Mouse (Mus musculus) liver, embryonic 14.5 days (tissue): Measurements from ENCODE around the gene Lhx2. TPM values are rescaled to one million over a fixed set of nuclear protein-coding genes. Genes with fewer than 3 reads are reported as not detected.
A peak's percentile ranks its signal among the peaks of the same experiment; 100 is the strongest.

Experiments used
- ATAC-seq: fragments of 200-750 bp; cut with Nextera tagmentation; 2 replicates; pipeline ENCODE4 v1.8.0; 2017; ENCODE audit warnings: moderate number of reproducible peaks, mild to moderate bottlenecking, moderate library complexity; ENCODE audit not compliant: insufficient read depth
- DNase-seq, 3 experiments: peaks; one replicate each; pipeline ENCODE4 v3.0.0-alpha.2; 2012 to 2013; ENCODE audit warnings: low read depth in 3 of 3, low spot score in 3 of 3
- H3K27ac ChIP-seq: fragments of 300-500 bp; sonication (generic); 2 replicates; pipeline ENCODE4 v1.5.1; 2014; ENCODE audit warnings: moderate library complexity, mild to moderate bottlenecking, control low read depth, inconsistent platforms
- H3K27me3 ChIP-seq: fragments of 300-500 bp; sonication (generic); 2 replicates; pipeline ENCODE4 v1.6.1; 2014; ENCODE audit warnings: mild to moderate bottlenecking, low read length, moderate library complexity; ENCODE audit not compliant: control insufficient read depth, insufficient read depth
- H3K36me3 ChIP-seq: fragments of 300-500 bp; sonication (generic); replicated peaks from 2 replicates; pipeline ENCODE4 v1.6.1; 2014; ENCODE audit warnings: low read depth; ENCODE audit not compliant: control insufficient read depth, insufficient read depth
- H3K4me1 ChIP-seq, 2 experiments: fragments of 200-500 bp in 1 of 2; fragments of 300-500 bp in 1 of 2; sonication (generic) in 1 of 2; replicated peaks; 2 replicates each; pipeline ENCODE4 v1.6.1; 2012 to 2014; ENCODE audit warnings: antibody characterized with exemption in 1 of 2, inconsistent platforms in 1 of 2, low read length in 1 of 2; ENCODE audit not compliant: control insufficient read depth in 2 of 2, insufficient read depth in 2 of 2
- H3K4me2 ChIP-seq: fragments of 300-500 bp; sonication (generic); 2 replicates; pipeline ENCODE4 v1.6.1; 2014; ENCODE audit warnings: low read depth, mild to moderate bottlenecking, control low read depth, moderate library complexity
- H3K4me3 ChIP-seq, 2 experiments: fragments of 200-500 bp in 1 of 2; fragments of 300-500 bp in 1 of 2; sonication (generic) in 1 of 2; 2 replicates each; pipeline ENCODE4 v1.5.1; 2012 to 2014; ENCODE audit warnings: low read depth in 2 of 2, low read length in 2 of 2, mild to moderate bottlenecking in 2 of 2, control low read depth in 1 of 2, inconsistent platforms in 1 of 2, moderate library complexity in 1 of 2; ENCODE audit not compliant: insufficient read depth in 1 of 2
- H3K9ac ChIP-seq: fragments of 300-500 bp; sonication (generic); replicated peaks from 2 replicates; pipeline ENCODE4 v1.6.1; 2014; ENCODE audit warnings: mild to moderate bottlenecking, control low read depth, moderate library complexity
- H3K9me3 ChIP-seq: fragments of 300-500 bp; sonication (generic); 2 replicates; pipeline ENCODE4 v1.6.1; 2016; ENCODE audit warnings: low read length, mixed read lengths; ENCODE audit not compliant: control insufficient read depth
- CTCF ChIP-seq: IDR thresholded peaks from 2 replicates; pipeline ENCODE4 v1.5.1; 2016; ENCODE audit warnings: antibody characterized with exemption, low read depth, control low read depth
- EP300 ChIP-seq: IDR thresholded peaks from 2 replicates; pipeline ENCODE4 v1.6.1; 2016; ENCODE audit warnings: antibody characterized with exemption, low read depth
- WGBS: fragments of 180-500 bp; shearing (Covaris S2); extraction: QIAGEN DNeasy Blood & Tissue Kit; methylation state at CpG from one replicate; pipeline ENCODE4 v1.1.7; 2014; ENCODE audit not compliant: insufficient replicate concordance; 5-methylcytosine and 5-hydroxymethylcytosine counted together
- polyA plus RNA-seq, 2 experiments: library from polyadenylated mRNA; depleted of rRNA in 1 of 2; stranded (reverse) in 1 of 2; unstranded in 1 of 2; fragments of >200 nt; fragmentation: Nextera tagmentation in 1 of 2; extraction: Ambion mirVana in 1 of 2; gene quantifications; 2 replicates each; pipeline versions ENCODE4 v1.2.1 to v1.2.3; 2012 to 2014

Lhx2 gene
- polyA plus RNA-seq, 2 experiments: 1.4 to 3.0 TPM

DNA sequence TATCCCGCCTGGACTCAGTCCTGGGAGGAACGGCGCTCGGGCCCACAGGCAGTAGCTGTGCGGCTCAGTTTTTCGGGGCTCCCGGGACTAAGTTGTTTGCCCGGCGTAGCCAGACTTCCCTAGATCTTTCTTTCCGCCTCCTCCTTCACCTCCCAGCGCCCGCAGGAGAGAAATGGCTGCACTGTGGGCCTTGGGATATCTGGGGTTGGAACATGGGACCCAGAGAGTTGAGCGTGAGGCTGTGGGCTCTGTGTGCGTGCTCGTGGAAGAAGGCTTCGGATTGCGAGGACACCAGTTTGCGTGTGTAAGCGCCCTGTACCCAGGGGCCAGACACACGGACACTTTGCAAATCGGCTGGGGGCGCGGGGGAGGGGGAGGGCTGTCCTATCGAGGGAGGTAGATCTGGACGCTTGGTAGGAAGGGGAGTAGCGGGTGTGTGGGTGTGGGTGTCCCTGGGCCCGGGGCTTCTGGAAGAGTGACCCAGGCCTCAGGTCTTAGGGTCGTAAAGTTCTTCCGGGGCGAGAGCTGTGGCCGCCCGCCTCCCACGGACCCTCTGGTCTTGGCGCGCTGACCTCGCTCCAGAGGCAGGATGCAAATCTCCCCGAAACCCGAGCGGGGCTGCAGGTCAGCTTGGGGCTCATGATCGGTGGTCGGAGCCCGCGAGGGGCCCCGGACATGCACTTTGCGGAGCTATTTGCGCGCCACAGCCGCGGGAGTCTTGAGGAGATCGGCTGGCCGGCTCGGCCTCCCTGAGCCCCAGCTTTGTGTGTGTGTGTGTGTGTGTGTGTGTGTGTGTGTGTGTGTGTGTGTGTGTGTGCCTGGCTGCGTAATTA lies 17.6 kb downstream of the Lhx2 start:
- Histone ChIP-seq H3K4me3 (peak overlapping the region in 1 of 2 experiments; percentile 10; a peak in 1 of 4 replicates), H3K9ac (no peak overlapping the region), H3K9me3 (no peaks in the 10 kb centered on the region), H3K4me2 (peak overlapping the region; percentile 18; the same call in 1 of the 2 replicates), H3K36me3 (no peaks in the 10 kb centered on the region), H3K27me3 (peaks cover 100% of the 10 kb centered on the region), H3K4me1 (no peaks in the 10 kb centered on the region), H3K27ac (no peak overlapping the region)
- 2% methylated on average over 52 of the region's 53 CpGs for WGBS
- TF ChIP-seq EP300 (no peak), CTCF (no peak)
- ATAC-seq (no peak), DNase-seq (no peak)

GRCm38 (mm10) chr2:38357294-38358246 lies 18.5 kb downstream of the Lhx2 start:
- no peak overlapping the region for H3K4me2 ChIP-seq
- peaks cover 97% of the 10 kb centered on the region for H3K27me3 ChIP-seq
- no peak overlapping the region for H3K27ac ChIP-seq
- H3K4me3 ChIP-seq: no peak overlapping the region
- ATAC-seq (no peak), DNase-seq (no peak)
- H3K4me1 ChIP-seq: no peaks in the 10 kb centered on the region
- no peak for TF ChIP-seq EP300
- TF ChIP-seq CTCF: no peak
- WGBS: 6% methylated on average over 35 of the region's 35 CpGs
- no peak overlapping the region for H3K9ac ChIP-seq
- no peaks in the 10 kb centered on the region for H3K9me3 ChIP-seq
- no peaks in the 10 kb centered on the region for H3K36me3 ChIP-seq

GRCm38 (mm10) chr2:38358611-38359010 lies 19.5 kb downstream of the Lhx2 start:
- peaks cover 91% of the 10 kb centered on the region for H3K27me3 ChIP-seq
- no peaks in the 10 kb centered on the region for H3K36me3 ChIP-seq
- no peak for ATAC-seq
- H3K4me1 ChIP-seq: no peaks in the 10 kb centered on the region
- no peaks in the 10 kb centered on the region for H3K9me3 ChIP-seq
- H3K4me2 ChIP-seq: no peak overlapping the region
- H3K4me3 ChIP-seq: no peak overlapping the region
- H3K9ac ChIP-seq: no peak overlapping the region
- no peak for DNase-seq
- H3K27ac ChIP-seq: no peak overlapping the region
- WGBS: 3% methylated on average over 3 of the region's 3 CpGs
- no peak for TF ChIP-seq CTCF
- no peak for TF ChIP-seq EP300

- Histone ChIP-seq H3K4me1 (no peaks in the 10 kb centered on the region), H3K36me3 (no peaks in the 10 kb centered on the region), H3K9ac (no peak overlapping the region), H3K27ac (no peak overlapping the region), H3K4me2 (no peak overlapping the region), H3K4me3 (no peak overlapping the region), H3K9me3 (no peaks in the 10 kb centered on the region), H3K27me3 (peaks cover 89% of the 10 kb centered on the region)
- ATAC-seq (no peak), DNase-seq (no peak)
- TF ChIP-seq EP300 (no peak), CTCF (no peak)
- 2% methylated on average over 10 of the region's 10 CpGs for WGBS
These were observed 20.1 kb downstream of the Lhx2 start for GRCm38 (mm10) chr2:38359186-38359585.

DNA sequence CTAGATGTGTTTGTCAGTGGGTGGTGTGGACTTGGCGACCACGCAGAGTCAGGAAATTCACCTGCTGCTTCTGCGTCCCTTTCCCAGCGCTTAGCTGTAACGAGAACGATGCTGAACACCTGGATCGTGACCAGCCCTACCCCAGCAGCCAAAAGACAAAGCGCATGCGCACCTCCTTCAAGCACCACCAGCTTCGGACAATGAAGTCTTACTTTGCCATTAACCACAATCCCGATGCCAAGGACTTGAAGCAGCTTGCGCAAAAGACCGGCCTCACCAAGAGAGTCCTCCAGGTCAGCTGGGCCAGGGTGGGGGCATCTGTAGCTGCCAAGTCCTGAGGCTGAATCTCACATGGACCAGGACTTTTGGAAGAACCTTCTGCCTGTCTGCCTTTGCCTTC lies 20.7 kb downstream of the Lhx2 start:
- Histone ChIP-seq H3K4me1 (no peaks in the 10 kb centered on the region), H3K9ac (no peak overlapping the region), H3K36me3 (no peaks in the 10 kb centered on the region), H3K9me3 (no peaks in the 10 kb centered on the region), H3K4me3 (no peak overlapping the region), H3K27ac (no peak overlapping the region), H3K4me2 (no peak overlapping the region), H3K27me3 (peaks cover 86% of the 10 kb centered on the region)
- no peak for DNase-seq
- ATAC-seq: no peak
- 6% methylated on average over 13 of the region's 13 CpGs for WGBS
- no peak for TF ChIP-seq EP300
- TF ChIP-seq CTCF: no peak
